Mouse (Mus musculus) ES-Bruce4 (cell line): Measurements from ENCODE around the gene Arid1b. TPM values are rescaled to one million over a fixed set of nuclear protein-coding genes. Genes with fewer than 3 reads are reported as not detected.

Experiments used
- H3K27ac ChIP-seq: 2 replicates; pipeline ENCODE4 v1.5.1; 2012; ENCODE audit warnings: low read length, inconsistent platforms; ENCODE audit not compliant: insufficient read depth
- H3K27me3 ChIP-seq: 2 replicates; pipeline ENCODE4 v1.6.1; 2012; ENCODE audit warnings: mild to moderate bottlenecking, low read length, inconsistent platforms; ENCODE audit not compliant: control insufficient read depth, poor library complexity, insufficient read depth, severe bottlenecking
- H3K36me3 ChIP-seq: 2 replicates; pipeline ENCODE4 v1.6.1; 2012; ENCODE audit warnings: inconsistent platforms, mild to moderate bottlenecking, low read length, moderate library complexity; ENCODE audit not compliant: control insufficient read depth, poor library complexity, insufficient read depth, severe bottlenecking
- H3K4me1 ChIP-seq: one replicate; pipeline ENCODE4 v1.8.1; 2011; ENCODE audit warnings: low read length; ENCODE audit not compliant: control insufficient read depth, insufficient read depth
- H3K4me3 ChIP-seq: 2 replicates; pipeline ENCODE4 v1.5.1; 2011; ENCODE audit warnings: low read depth, mild to moderate bottlenecking, low read length
- H3K9ac ChIP-seq: 2 replicates; pipeline ENCODE4 v1.6.1; 2012; ENCODE audit warnings: low read depth, mild to moderate bottlenecking, inconsistent platforms; ENCODE audit not compliant: poor library complexity, severe bottlenecking
- H3K9me3 ChIP-seq: replicated peaks from 2 replicates; pipeline ENCODE4 v1.6.1; 2012; ENCODE audit warnings: mild to moderate bottlenecking, low read length, inconsistent platforms; ENCODE audit not compliant: control insufficient read depth, poor library complexity, insufficient read depth, severe bottlenecking
- CTCF ChIP-seq: IDR thresholded peaks from one replicate; pipeline ENCODE4 v1.8.1; 2011; ENCODE audit warnings: low read depth, low read length
- EP300 ChIP-seq: IDR thresholded peaks from 2 replicates; pipeline ENCODE4 v1.6.1; 2011; ENCODE audit warnings: low read depth, low read length; ENCODE audit not compliant: insufficient read depth
- POLR2A ChIP-seq: IDR thresholded peaks from one replicate; pipeline ENCODE4 v1.8.1; 2011; ENCODE audit warnings: low read length; ENCODE audit not compliant: insufficient read depth
- polyA plus RNA-seq: library from polyadenylated mRNA; stranded (reverse); fragments of >200 nt; gene quantifications from 2 replicates; pipeline ENCODE4 v1.2.4, GENCODE M21; 2011; ENCODE audit warnings: low read depth; ENCODE audit not compliant: missing spikeins, insufficient read depth, insufficient read length

Gene Arid1b
- polyA plus RNA-seq, 1 experiment, result 20.4 TPM

GRCm38 (mm10) chr17:5016404-5016803, 22.3 kb downstream of the Arid1b start:
- no peak overlapping the region for H3K27ac ChIP-seq
- no peaks in the 10 kb centered on the region for H3K9me3 ChIP-seq
- no peak overlapping the region for H3K9ac ChIP-seq
- peaks cover 5% of the 10 kb centered on the region for H3K4me1 ChIP-seq
- no peaks in the 10 kb centered on the region for H3K27me3 ChIP-seq
- no peak overlapping the region for H3K4me3 ChIP-seq
- TF ChIP-seq CTCF, result no peak
- no peak for TF ChIP-seq EP300
- TF ChIP-seq POLR2A, result no peak
- no peaks in the 10 kb centered on the region for H3K36me3 ChIP-seq

- Histone ChIP-seq H3K27me3 (no peaks in the 10 kb centered on the region), H3K27ac (no peak overlapping the region), H3K4me3 (no peak overlapping the region), H3K9me3 (no peaks in the 10 kb centered on the region), H3K9ac (no peak overlapping the region), H3K4me1 (peaks cover 5% of the 10 kb centered on the region), H3K36me3 (no peaks in the 10 kb centered on the region)
- TF ChIP-seq EP300 (no peak), POLR2A (no peak), CTCF (no peak)
Observed at GRCm38 (mm10) chr17:5017065-5017464, 22.9 kb downstream of the Arid1b start.

- TF ChIP-seq CTCF (no peak), EP300 (no peak), POLR2A (no peak)
- no peak overlapping the region for H3K4me3 ChIP-seq
- no peaks in the 10 kb centered on the region for H3K9me3 ChIP-seq
- no peaks in the 10 kb centered on the region for H3K4me1 ChIP-seq
- no peaks in the 10 kb centered on the region for H3K27me3 ChIP-seq
- no peak overlapping the region for H3K9ac ChIP-seq
- no peak overlapping the region for H3K27ac ChIP-seq
- H3K36me3 ChIP-seq, result no peaks in the 10 kb centered on the region
Observed at GRCm38 (mm10) chr17:5021303-5022003, 27.3 kb downstream of the Arid1b start.

- no peaks in the 10 kb centered on the region for H3K9me3 ChIP-seq
- H3K9ac ChIP-seq, result no peak overlapping the region
- no peaks in the 10 kb centered on the region for H3K27me3 ChIP-seq
- H3K27ac ChIP-seq, result no peak overlapping the region
- no peak for TF ChIP-seq EP300
- no peak for TF ChIP-seq POLR2A
- TF ChIP-seq CTCF, result no peak
- H3K4me1 ChIP-seq, result no peaks in the 10 kb centered on the region
- H3K4me3 ChIP-seq, result no peak overlapping the region
- no peaks in the 10 kb centered on the region for H3K36me3 ChIP-seq
Observed at GRCm38 (mm10) chr17:5022019-5022544, 27.9 kb downstream of the Arid1b start.

GRCm38 (mm10) chr17:5023745-5024144, 29.6 kb downstream of the Arid1b start:
- Histone ChIP-seq H3K4me1 (no peaks in the 10 kb centered on the region), H3K36me3 (no peaks in the 10 kb centered on the region), H3K9ac (no peak overlapping the region), H3K9me3 (no peaks in the 10 kb centered on the region), H3K27me3 (no peaks in the 10 kb centered on the region), H3K27ac (no peak overlapping the region), H3K4me3 (no peak overlapping the region)
- TF ChIP-seq EP300, result no peak
- no peak for TF ChIP-seq CTCF
- TF ChIP-seq POLR2A, result no peak

GRCm38 (mm10) chr17:5025400-5025799, 31.3 kb downstream of the Arid1b start:
- TF ChIP-seq POLR2A, result no peak
- TF ChIP-seq EP300, result no peak
- no peak for TF ChIP-seq CTCF
- no peak overlapping the region for H3K27ac ChIP-seq
- no peaks in the 10 kb centered on the region for H3K9me3 ChIP-seq
- H3K4me3 ChIP-seq, result no peak overlapping the region
- H3K4me1 ChIP-seq, result peaks cover 2% of the 10 kb centered on the region
- H3K9ac ChIP-seq, result no peak overlapping the region
- H3K27me3 ChIP-seq, result no peaks in the 10 kb centered on the region
- no peaks in the 10 kb centered on the region for H3K36me3 ChIP-seq
